Mouse (Mus musculus): ENCODE measurements around the gene Pcp4l1.
"Not testable (repeated sequence)": the region's sequence is repeated elsewhere in the genome, so short reads cannot be mapped to it uniquely, and the experiment has no call there.

The Pcp4l1 gene

GRCm38 (mm10) chr1:171187851-171188700, 8.0 kb downstream of the Pcp4l1 start:
- no peak for DNase-seq

GRCm38 (mm10) chr1:171185655-171186054, 10.4 kb downstream of the Pcp4l1 start:
- no peak for DNase-seq

- DNase-seq, result peak; percentile 21
Observed at GRCm38 (mm10) chr1:171184314-171184713, 11.8 kb downstream of the Pcp4l1 start.

GRCm38 (mm10) chr1:171183620-171184019, 12.4 kb downstream of the Pcp4l1 start:
- DNase-seq, result peak; percentile 25

- DNase-seq, result no peak
Observed at GRCm38 (mm10) chr1:171183025-171183424, 13.0 kb downstream of the Pcp4l1 start.

GRCm38 (mm10) chr1:171179487-171180171, 16.4 kb downstream of the Pcp4l1 start:
- no peak for DNase-seq

GRCm38 (mm10) chr1:171172779-171173178, 23.3 kb downstream of the Pcp4l1 start:
- DNase-seq, result no peak

- no peak for DNase-seq
Observed at GRCm38 (mm10) chr1:171171138-171171537, 24.9 kb downstream of the Pcp4l1 start.

GRCm38 (mm10) chr1:171169913-171170312, 26.2 kb downstream of the Pcp4l1 start:
- no peak for DNase-seq

- DNase-seq, result peak; percentile 12
Observed at GRCm38 (mm10) chr1:171168906-171169305, 27.2 kb downstream of the Pcp4l1 start.

GRCm38 (mm10) chr1:171165629-171166345, 30.3 kb downstream of the Pcp4l1 start:
- no peak for DNase-seq

GRCm38 (mm10) chr1:171164258-171164657, 31.8 kb downstream of the Pcp4l1 start:
- DNase-seq, result no peak

GRCm38 (mm10) chr1:171162526-171162925, 33.5 kb downstream of the Pcp4l1 start:
- DNase-seq, result no peak

- peak; percentile 31 for DNase-seq
Observed at GRCm38 (mm10) chr1:171159485-171159975, 36.5 kb downstream of the Pcp4l1 start.

- no peak for DNase-seq
Observed at GRCm38 (mm10) chr1:171157965-171158364, 38.1 kb downstream of the Pcp4l1 start.

GRCm38 (mm10) chr1:171156644-171157043, 39.4 kb downstream of the Pcp4l1 start:
- DNase-seq, result no peak

- peak; percentile 46 for DNase-seq
Observed at GRCm38 (mm10) chr1:171151966-171152365, 44.1 kb downstream of the Pcp4l1 start.

- DNase-seq, result no peak
Observed at GRCm38 (mm10) chr1:171150838-171151391, 45.2 kb downstream of the Pcp4l1 start.

GRCm38 (mm10) chr1:171149974-171150760, 45.9 kb downstream of the Pcp4l1 start, which contains the start of the genes Sdhc and Mpz:
Gene Sdhc, minus strand, starts transcription at chr1:171150603.
Gene Mpz, plus strand, starts transcription at chr1:171150711.
- peak; percentile 95 for DNase-seq

GRCm38 (mm10) chr1:171142981-171143380, 53.1 kb downstream of the Pcp4l1 start:
- peak; percentile 85 for DNase-seq

- not testable (repeated sequence) for DNase-seq
Observed at GRCm38 (mm10) chr1:171137486-171138155, 58.4 kb downstream of the Pcp4l1 start.
